Mouse (Mus musculus) c-Kit-positive CD71-positive TER-119-positive erythroid progenitor cells, embryonic 14.5 days (primary cell): ENCODE measurements around the gene Hc.

Source experiments
- DNase-seq: peaks from one replicate; pipeline ENCODE4 v3.0.0-alpha.2; 2013; ENCODE audit warnings: low spot score

Gene Hc

DNA sequence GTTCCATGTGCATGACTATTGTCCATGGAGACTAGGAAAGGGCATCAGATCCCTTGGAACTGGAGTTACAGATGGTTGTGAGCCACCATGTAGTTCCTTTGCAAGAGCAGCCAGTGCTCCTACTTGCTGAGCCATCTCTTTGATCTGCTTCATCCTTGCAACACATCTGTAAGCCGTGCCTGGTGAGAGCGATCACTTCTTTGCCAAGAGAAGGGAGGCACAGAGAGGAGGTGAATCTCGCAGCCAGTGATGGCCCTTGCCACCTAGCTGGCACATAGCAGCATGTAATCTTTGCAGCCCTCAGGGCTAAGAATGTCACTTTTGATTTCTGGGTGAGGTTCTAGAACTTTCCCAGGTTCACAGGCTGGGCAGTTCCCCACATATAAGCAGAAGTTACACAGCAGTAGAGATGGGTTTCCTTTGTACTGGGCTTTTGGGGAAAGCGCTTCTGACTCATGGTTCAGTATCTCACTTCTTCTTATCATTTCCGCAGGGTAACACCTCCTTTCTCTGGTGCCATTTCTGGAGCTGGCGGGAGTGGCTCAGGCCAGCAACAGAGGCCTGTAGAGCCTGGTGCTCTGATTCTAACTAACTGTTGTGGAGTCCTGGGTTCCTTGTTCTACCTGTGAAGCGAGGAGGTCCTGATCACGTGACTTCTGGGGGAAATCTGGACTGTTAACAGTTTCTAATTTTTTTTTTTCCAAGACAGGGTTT lies 84.1 kb downstream of the Hc start:
- peak; percentile 12 for DNase-seq

DNA sequence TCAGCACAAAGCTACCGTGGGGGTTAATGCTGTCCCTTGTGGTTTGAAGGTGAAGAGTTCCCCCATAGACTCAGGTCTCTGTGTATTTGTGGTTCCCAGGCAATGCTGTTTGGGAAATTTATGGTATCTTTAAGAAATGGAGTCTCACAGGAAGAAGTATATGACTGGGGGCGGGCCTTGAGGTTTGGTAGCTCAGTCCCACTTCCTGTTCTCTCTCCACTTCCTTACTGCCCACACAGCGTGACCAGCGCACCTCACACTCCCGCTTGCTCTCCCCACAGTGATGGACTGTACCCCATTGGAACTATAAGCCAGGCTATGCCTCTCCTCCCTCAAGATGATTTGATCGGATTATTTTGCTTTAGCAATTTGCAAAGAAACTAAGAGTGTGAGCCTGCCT lies 84.8 kb downstream of the Hc start:
- DNase-seq = no peak

DNA sequence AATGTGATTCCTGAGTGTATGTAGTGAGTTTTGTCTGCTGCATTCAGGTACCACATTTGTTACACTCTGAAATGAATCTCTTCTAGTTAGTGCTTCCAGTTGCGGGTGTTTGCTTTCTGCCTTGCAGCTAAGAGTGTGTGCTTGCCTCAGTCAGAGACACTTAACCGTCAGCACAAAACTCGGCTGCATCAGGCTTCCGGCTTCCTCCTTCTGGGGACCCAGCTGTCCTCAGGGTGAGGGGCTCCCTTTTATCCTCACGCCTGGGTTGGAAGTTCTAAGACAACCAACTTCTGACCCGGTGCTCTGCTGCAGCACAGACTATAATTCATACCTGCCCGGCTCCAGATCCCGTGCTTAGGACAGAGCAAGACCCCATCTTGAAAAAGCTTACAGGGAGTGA lies 88.2 kb downstream of the Hc start:
- no peak for DNase-seq

DNA sequence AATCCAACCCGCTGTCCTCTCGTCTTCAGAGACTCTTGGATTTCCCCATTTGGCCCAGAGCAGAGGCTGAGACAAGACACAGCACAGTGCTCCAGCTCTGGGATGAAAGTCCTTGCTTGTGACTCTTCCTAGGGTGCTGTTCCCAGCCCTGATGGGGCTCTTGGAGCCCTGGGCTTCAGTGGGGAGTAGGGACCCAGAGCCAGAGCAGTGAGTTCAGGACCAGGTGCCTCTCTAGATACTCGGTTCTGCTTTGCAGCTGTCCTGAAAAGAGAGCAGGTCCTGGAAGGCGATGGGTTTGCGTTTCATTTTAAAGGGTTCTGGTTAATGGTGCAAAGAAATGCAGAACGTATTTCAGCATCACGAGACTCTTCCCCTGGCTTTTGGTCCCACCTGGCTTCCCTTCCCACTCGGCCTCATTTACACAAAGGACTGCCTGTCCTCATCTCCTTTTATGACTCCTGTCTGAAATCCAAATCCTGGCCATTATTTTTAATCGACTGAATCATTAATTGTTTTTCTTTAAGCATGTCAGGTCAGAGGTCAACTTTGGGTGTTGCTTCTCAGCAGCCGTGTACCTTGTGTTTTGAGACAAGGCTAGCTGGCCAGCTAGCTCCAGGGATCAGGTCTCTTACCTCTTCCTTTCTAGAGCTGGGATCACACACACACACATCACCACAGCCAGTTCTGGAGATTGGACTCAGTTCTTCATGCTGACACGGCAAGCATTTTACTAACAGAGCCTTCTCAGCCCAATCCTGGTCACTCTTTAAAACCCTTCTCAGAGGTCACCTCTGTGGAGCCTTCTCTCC lies 90.0 kb downstream of the Hc start:
- no peak for DNase-seq

DNA sequence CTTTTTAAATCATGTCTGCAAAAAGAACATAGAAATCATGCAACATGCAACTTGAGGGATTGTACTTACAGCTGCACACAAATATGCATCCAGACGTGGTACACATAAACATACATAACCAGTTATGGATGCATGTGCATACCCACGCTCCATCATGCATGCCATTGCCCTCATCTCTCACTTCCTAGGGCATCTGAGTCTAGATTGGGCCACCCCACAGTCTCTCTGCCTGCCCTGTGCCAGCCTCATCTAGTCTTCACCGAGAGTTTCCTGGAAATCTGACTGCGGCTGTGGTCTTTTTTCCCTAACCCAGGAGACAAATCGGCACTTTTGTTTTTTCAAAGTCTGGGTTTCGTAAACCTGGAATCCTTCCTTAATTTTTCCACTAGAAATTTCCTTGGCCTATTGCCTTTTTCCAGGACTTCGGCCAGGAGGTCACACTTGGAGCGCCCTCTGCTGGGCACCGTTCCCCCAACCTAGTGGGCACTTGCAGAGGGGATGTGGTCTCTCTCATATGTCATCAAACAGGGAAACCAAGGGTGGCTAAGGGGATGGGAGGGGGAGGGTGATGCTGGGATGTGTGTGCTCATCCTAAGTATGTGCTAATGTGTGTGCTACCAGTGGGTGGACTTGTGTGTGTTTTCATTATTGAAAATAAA lies 91.0 kb downstream of the Hc start:
- DNase-seq = peak; percentile 31

DNA sequence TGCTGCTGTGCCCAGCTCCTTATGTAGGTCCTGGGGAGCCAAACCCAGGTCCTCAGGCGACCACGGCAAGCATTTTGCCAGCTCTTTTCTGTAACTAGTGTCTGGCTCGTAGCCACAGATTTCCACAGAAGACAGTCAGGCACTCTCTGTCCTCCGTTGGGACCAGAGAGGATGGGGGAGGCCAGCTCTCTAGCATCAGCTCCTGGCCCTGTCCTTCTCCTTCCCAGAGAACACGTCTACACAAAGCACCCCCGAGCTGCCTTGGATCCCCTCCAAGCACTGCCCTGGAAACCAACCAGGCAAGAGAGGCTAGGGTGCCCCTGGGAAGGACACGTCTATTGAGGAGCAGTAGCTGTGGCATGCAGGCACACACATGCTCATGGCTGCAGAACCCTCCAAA lies 92.1 kb downstream of the Hc start:
- DNase-seq = no peak

DNA sequence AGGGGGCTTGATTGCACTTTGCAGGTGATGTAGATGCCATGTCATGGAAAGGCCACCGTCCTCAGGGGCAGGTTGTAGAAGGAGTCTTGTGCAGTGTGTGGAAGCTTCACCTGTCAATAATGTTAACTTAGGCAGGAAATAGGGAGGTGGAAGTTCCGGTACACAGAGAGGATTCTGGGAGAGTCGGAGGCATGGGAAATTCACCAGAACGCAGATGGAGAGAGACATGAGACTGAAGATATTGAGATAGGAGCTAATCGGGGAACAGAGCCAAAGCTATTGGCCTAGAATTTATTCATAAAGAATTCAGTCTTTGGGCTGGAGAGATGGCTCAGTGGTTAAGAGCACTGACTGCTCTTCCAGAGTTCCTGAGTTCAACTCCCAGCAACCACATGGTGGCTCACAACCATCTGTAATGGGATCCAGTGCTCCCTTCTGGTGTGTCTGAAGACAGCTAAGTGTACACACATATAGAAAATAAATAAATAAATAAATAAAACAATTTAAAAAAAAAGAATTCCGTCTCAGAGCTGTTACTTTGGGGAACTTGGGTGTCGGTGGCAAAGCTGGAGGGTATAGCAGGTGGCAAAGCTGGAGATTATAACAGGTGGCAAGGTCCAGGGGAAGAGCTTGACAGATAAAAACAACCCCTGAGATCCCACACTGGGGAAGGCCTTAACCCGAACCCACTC lies 94.8 kb downstream of the Hc start:
- no peak for DNase-seq

DNA sequence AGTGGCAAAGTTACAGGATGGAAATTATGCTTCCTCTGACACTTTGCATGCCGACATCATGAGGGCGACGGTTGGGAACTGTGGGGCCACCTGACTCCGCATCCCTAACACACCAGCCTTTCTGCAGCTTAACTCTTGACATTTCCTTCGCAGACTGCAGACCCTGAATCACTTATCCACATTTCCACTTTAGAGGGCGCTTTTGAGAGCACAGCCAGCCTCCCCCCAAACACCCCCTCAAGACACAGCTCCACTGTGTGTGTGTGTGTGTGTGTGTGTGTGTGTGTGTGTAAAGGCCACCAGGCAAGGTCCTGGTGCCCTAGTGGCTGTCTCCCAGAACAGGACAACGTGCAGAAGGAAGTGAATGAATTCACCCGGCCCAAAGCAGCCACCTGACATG lies 95.4 kb downstream of the Hc start:
- DNase-seq = no peak

DNA sequence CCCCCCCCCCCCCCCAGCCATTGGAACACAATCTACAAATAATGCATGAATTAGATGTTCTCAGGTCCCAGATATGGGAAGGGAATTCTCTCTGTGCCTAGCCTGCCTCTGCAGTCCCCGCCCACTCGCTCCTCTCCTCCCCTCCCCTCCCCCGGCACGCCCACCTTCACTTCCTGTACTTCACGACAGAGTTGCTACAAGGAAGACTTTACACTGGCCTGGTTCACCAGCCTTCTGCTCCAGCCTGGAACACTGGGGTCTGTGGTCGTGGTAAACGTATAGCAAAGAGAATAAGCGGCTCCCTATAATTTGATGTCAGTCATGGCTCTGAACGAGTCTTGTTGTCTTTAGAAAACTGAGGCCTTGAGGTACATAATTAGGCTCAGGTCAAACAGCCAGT lies 95.9 kb downstream of the Hc start:
- peak; percentile 23 for DNase-seq

DNA sequence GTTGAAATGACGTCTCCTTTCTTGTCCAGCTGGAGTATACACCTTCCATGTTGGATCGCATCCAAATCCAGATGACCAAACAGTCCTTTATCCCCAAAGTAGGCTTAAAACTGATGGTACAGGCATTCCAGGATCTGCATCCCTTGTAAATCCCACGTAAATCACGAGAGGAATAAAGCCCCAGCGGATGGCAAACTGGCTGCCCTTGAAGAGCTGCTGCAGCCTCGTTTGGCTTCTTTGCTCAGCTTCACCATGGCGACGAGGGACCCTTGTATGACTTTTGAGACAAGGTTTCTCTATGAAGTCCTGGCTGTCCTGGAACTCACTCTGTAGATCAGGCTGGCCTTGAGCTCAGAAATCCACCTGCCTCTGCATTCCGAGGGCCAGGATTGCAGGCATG lies 96.6 kb downstream of the Hc start:
- DNase-seq = no peak

DNA sequence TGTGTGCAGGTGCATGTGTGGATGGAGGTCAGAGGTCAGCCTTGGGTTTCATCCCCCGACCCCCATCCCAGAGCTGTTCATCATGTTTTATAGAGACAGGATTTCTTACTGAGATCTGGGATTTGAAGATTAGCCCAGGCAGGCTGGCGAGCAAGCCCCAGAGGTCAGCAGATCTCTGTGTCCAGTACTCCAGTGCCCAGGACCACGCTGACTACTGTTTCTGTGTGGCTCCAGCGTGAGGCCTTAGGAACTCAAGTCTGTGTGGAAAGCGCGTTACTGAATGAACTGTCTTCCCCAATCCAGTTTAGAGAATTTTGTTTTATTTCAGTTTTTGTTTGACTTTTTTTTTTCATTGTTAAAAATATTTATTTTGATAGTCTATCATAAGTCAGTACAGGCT lies 97.0 kb downstream of the Hc start:
- no peak for DNase-seq

DNA sequence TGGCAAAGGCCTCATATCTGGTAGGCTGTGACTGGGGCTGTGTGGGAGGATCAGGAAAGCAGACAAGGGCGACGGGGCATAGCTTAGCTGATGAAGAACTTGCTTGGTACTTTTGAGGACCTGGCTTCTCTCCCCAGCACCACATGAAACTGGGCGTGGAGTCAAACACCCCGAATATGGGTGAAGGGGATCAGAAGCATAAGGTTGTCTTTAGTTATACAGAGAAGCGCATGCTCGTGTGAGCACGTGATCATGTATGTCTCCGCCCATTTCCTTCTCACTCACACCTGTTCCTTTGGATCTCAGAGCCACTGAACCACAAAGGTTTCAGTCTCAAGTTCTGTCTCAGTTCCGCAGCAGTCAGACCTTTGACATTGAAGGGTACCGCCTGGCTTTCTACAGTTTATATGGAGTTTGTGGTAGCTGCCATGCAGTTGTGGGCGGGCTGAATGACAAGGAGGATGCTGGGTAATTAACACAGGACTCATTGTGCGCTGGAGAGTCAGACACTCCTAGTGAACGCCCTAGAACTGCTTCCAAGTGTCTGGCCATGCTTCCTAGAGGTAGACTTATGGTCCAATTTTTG lies 97.8 kb downstream of the Hc start:
- DNase-seq = no peak

DNA sequence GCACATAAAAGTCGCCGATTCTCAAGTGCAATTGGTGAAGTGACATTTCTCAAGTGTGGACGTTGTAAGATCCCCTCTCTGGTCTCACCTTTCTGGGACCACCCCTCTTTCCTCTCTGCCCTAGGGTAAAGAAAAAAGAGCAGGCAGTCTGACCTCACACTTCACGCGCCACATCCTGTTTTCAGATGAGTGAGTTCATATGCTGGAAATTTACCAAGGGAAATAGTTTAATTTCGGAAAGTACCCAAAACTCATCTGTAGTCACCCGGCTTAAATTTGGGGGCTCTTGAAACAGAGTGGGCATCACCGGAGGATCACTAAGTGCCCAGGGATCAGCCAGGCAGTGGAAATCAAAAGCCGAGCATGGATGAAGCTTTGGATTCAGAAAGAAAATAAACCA lies 98.3 kb downstream of the Hc start:
- no peak for DNase-seq

DNA sequence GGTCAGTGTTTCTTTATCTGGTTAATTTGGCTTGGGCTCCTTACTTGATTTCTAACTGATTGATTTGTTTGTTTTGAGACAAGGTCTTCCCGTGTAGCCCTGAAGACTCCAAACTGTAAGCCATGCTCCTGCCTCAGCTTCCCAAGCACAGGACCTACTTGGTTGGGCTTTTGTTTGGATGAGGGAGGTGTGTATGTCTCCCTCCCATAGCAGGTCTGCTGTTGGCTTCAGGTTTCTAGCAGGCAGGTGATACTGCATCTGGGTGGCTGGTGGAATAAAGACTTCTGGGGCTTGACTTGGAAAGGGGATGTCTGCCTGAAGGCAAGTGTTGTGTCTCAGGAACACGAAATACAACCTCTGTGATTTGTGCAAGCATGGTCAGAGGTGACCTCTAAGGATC lies 99.0 kb downstream of the Hc start:
- no peak for DNase-seq

DNA sequence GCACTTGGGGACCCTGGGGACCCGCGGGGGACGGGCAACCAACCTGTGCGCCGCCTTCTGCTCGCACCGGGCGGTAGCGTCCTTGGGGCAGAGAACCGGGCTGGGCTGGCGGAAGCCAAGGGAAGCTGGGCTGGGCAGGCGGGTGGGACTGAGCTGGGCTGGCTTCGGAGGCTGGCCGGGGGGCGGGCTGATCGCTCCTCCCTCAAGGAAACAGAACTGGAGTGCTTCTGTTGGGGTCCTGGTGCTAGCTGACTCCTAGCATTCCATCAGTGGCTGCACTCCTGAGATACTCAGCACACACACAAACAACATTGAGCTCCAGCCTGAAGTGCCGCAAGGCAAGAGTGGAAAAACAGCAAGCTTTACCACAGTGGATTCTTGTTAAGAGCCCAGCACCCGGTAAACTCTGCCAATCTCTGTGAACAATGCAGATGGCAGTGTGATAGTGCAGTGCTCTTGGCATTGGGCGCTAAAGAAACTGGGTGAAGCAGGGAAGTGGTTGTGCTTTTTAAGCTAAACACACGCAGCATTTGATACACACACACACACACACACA lies 99.7 kb downstream of the Hc start, which contains the start of gene Traf1:
TSS of gene Traf1 (minus strand) at position 292 of the 556 bp plus-strand sequence.
- no peak for DNase-seq

DNA sequence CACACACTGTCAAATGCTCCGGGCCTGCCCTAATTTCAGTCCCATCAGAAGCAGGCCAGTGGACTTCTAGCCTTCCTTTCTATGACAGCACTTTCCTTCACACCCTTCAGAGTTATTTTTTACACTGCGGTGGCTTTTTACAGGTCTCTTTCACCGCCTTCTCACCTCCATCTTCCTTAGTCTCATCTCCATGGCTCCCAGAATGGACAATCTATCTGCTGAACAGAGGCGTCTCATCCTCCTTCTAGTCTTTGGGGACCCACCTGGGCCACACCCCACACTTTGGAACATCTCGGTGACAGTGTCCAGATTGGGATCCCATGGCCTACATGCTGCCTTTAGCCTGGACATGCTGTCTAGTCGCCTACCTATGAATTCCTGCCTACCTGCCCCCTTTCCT lies 100.3 kb downstream of the Hc start:
- no peak for DNase-seq

DNA sequence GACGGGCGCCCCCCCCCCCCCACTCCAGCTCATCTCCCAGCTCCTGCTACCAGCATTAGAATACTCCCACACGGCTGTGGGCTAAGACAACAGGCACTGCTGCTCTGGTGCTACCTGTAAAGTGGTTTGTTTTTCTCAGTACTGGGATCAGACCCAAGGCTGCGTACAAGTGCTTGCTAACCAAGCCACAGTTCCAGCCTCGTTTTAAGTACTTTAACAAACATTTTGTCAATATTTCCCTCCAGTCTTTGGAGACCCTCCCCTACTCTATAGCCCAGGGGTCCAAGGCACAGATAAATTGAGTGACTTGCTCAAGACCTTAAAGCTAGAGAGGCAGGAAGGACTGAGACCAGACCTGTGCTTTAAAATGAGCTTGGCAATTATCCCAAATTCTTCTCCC lies 100.8 kb downstream of the Hc start:
- no peak for DNase-seq

DNA sequence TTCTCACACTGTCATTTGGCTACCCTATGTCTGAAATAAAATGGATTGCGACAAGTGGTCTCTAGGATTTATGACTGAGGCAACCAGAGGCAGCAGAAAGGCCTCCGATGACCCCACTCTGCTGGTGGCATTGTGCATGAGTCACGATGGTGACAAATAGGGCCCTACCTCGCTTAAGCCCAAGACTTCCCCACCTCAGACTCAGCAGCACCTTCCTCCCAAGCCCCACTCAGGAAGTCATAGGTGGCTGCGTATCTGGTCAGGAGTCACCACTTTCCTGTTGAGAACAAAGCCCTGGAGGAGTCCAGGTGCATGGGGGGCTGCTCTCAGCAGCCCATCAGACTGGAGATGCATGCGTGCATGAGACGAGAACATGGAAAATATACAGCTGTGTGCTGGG lies 102.7 kb downstream of the Hc start:
- no peak for DNase-seq

DNA sequence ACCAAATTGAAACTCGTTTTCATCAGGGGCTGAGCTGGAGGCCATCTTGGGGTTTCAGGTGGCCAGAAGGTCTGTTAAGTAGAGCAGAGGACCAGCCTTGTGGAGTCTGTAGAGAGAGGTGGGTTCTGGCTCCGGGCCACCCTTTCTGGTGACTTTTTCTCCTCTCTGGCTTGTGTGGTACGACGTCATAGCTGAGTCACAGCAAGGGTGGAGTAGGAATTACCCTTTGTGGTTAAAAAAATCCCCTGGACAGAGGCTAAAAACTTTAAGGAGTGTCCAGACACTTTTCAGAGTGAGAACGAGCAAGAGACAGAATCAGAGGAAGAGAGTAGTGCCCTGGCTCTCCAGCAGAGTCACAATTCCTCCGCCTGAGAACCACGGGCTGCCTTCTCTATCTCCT lies 103.2 kb downstream of the Hc start:
- no peak for DNase-seq

DNA sequence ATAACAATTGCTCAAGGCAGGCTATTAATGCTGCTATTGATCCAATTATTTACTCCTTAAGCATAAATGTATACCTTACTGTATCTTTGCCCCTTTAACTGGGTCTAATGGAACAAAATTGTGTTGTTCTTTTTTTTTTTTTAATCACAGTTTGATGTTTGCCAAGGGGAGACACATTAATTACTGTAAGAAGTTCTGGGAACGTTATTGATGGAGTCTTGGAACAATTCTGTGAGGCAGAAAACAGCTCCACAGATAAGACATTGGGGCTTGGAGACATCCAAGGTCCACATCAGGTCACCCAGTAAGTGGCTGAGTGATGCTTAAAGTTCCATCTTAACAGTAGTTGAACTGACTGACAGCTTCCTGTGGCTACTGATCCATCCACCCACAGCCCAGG lies 103.8 kb downstream of the Hc start:
- no peak for DNase-seq

DNA sequence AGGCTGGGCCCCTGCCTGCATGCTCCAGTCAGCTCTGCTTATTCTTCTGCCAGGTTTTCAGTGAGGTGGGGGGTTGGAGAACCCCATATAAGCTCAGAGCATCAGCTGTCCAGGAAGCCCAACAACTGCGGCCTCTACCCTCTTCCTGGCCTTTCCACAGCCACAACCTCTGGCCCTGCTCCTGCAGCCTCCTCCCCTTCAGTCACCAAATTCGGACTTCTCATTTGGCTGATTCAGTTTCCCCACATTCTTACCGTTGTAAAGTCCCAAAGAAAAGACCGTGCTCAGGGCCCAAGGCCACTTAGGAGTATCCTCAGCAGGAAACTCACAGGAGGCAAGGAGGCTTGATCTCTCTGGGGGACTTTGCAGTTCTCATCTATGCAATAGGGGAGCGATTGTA lies 104.3 kb downstream of the Hc start:
- no peak for DNase-seq

DNA sequence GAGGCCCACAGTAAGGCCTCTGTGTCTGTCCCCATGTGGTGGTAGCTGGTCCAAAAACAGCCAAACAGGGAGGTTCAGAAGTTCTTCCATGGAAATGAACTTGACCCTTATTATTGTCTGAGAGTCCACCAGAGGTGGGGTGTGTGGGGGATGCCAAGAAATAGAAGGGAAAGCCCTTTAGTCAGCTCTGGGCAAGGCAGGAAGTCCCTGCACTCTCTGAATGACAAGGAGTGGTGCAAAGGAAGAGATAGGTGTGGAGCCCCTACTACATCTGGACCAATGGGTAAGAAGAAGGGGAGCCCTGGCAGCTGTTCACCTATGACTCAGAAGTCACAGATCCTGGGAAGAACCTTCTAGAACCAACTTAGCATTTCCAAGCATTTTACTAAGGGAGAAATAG lies 106.9 kb downstream of the Hc start:
- DNase-seq = no peak
